Mouse (Mus musculus) cerebellum, adult 11 months (tissue): ENCODE data around the gene Rpl23.
A peak's percentile ranks its signal among the peaks of the same experiment; 100 is the strongest.

ENCODE experiments used
- DNase-seq: peaks from one replicate; pipeline ENCODE4 v3.0.0; 2022

Rpl23 gene

GRCm38 (mm10) chr11:97781832-97782563 lies at the start of gene Rpl23:
Gene Rpl23, minus strand, starts transcription at chr11:97782437.
- DNase-seq = peak; percentile 99

- no peak for DNase-seq
Observed at GRCm38 (mm10) chr11:97832001-97832400, 49.8 kb upstream of the Rpl23 start.

GRCm38 (mm10) chr11:97830501-97830900 lies 48.3 kb upstream of the Rpl23 start:
- no peak for DNase-seq

- peak; percentile 6 for DNase-seq
Observed at GRCm38 (mm10) chr11:97829913-97830476, 47.8 kb upstream of the Rpl23 start.

GRCm38 (mm10) chr11:97829365-97829764 lies 47.1 kb upstream of the Rpl23 start:
- DNase-seq = no peak

GRCm38 (mm10) chr11:97827654-97828053 lies 45.4 kb upstream of the Rpl23 start:
- no peak for DNase-seq

GRCm38 (mm10) chr11:97826414-97826813 lies 44.2 kb upstream of the Rpl23 start:
- DNase-seq = no peak

GRCm38 (mm10) chr11:97825971-97826370 lies 43.7 kb upstream of the Rpl23 start:
- DNase-seq = no peak

GRCm38 (mm10) chr11:97825295-97825694 lies 43.1 kb upstream of the Rpl23 start:
- DNase-seq = no peak

GRCm38 (mm10) chr11:97824895-97825294 lies 42.7 kb upstream of the Rpl23 start:
- DNase-seq = no peak

- DNase-seq = no peak
Observed at GRCm38 (mm10) chr11:97824168-97824567, 41.9 kb upstream of the Rpl23 start.

GRCm38 (mm10) chr11:97822840-97823603 lies 40.8 kb upstream of the Rpl23 start:
- DNase-seq = peak; percentile 70

GRCm38 (mm10) chr11:97821401-97822064 lies 39.3 kb upstream of the Rpl23 start:
- no peak for DNase-seq

- no peak for DNase-seq
Observed at GRCm38 (mm10) chr11:97820840-97821239, 38.6 kb upstream of the Rpl23 start.

GRCm38 (mm10) chr11:97819923-97820322 lies 37.7 kb upstream of the Rpl23 start:
- DNase-seq = no peak

- DNase-seq = no peak
Observed at GRCm38 (mm10) chr11:97819102-97819501, 36.9 kb upstream of the Rpl23 start.

- no peak for DNase-seq
Observed at GRCm38 (mm10) chr11:97818571-97818970, 36.3 kb upstream of the Rpl23 start.

GRCm38 (mm10) chr11:97818003-97818402 lies 35.8 kb upstream of the Rpl23 start:
- DNase-seq = no peak

GRCm38 (mm10) chr11:97817379-97817778 lies 35.1 kb upstream of the Rpl23 start:
- DNase-seq = no peak

GRCm38 (mm10) chr11:97816916-97817315 lies 34.7 kb upstream of the Rpl23 start:
- DNase-seq = no peak

- DNase-seq = no peak
Observed at GRCm38 (mm10) chr11:97816176-97816575, 33.9 kb upstream of the Rpl23 start.

GRCm38 (mm10) chr11:97815736-97816135 lies 33.5 kb upstream of the Rpl23 start:
- DNase-seq = no peak

GRCm38 (mm10) chr11:97813746-97814515 lies 31.7 kb upstream of the Rpl23 start:
- DNase-seq = no peak
